Mouse (Mus musculus) liver, embryonic 14.5 days (tissue): ENCODE data around the gene Hspbap1.

Experiments
- CTCF ChIP-seq: IDR thresholded peaks from 2 replicates; pipeline ENCODE4 v1.5.1; 2016; ENCODE audit warnings: antibody characterized with exemption, low read depth, control low read depth
- EP300 ChIP-seq: IDR thresholded peaks from 2 replicates; pipeline ENCODE4 v1.6.1; 2016; ENCODE audit warnings: antibody characterized with exemption, low read depth

GRCm38 (mm10) chr16:35839680-35840079 is 69.5 kb downstream of the Hspbap1 start:
- TF ChIP-seq CTCF: peak; percentile 78
- no peak for TF ChIP-seq EP300
